26 mouse cellular contexts compared by ENCODE assay signal in genomic region chr11:78412324-78412850, GRCm38 (mm10). TPM values are rescaled to one million over a fixed set of nuclear protein-coding genes. Genes with fewer than 3 reads are reported as not detected.
A peak's percentile ranks its signal among the peaks of the same experiment; 100 is the strongest.
DNase-seq lines count a peak whose midpoint lies in the region; ATAC-seq and TF ChIP-seq lines count a peak whose summit lies in the region.
"Had no signal": no experiment of that assay in that cellular context is flagged by ENCODE, and none has a peak within 500 bp of the region (broad histone marks: within the 10 kb centered on the region; RNA-seq: fewer than 3 reads in every experiment).

No protein-coding gene starts in this region.

- H3K4me2 ChIP-seq in forebrain, postnatal 0 days (ENCODE audit: low read depth), result no peak overlapping the region
- no peak overlapping the region for H3K4me2 ChIP-seq in forebrain, embryonic 11.5 days (ENCODE audit: low read depth, low read length, severe bottlenecking)
- no peak overlapping the region for H3K4me2 ChIP-seq in kidney, embryonic 16.5 days (replicated peaks; ENCODE audit: low read depth, low read length)
- H3K4me2 ChIP-seq: forebrain, embryonic 13.5 days; heart, embryonic 11.5 days; hindbrain, embryonic 13.5 days; intestine, embryonic 15.5 days; stomach, embryonic 15.5 days had no signal

- no peak for TF ChIP-seq POLR2A in kidney, adult 2 months (IDR thresholded peaks at IDR 0.05; ENCODE audit: low read depth, low read length)
- TF ChIP-seq POLR2A in liver, adult 2 months (IDR thresholded peaks at IDR 0.05; ENCODE audit: extremely low read depth, insufficient read depth, low read length), result no peak

- no peaks in the 10 kb centered on the region; the same call in 1 of the 2 replicates for H3K27me3 ChIP-seq in forebrain, postnatal 0 days (ENCODE audit: insufficient read depth, low read length)
- H3K27me3 ChIP-seq in forebrain, embryonic 11.5 days (ENCODE audit: control insufficient read depth, insufficient read depth, low read length), result no peaks in the 10 kb centered on the region
- H3K27me3 ChIP-seq in kidney, adult 2 months (replicated peaks; ENCODE audit: control insufficient read depth, insufficient read depth, low read length), result no peaks in the 10 kb centered on the region
- no peaks in the 10 kb centered on the region for H3K27me3 ChIP-seq in kidney, embryonic 16.5 days (ENCODE audit: insufficient read depth, low read length)
- H3K27me3 ChIP-seq in liver, adult 2 months (ENCODE audit: control insufficient read depth, insufficient read depth, low read length), result no peaks in the 10 kb centered on the region
- H3K27me3 ChIP-seq: hindbrain, embryonic 13.5 days; intestine, embryonic 15.5 days; Patski; stomach, embryonic 15.5 days had no signal

- H3K4me1 ChIP-seq in forebrain, postnatal 0 days (ENCODE audit: insufficient read depth), result no peaks in the 10 kb centered on the region
- no peaks in the 10 kb centered on the region for H3K4me1 ChIP-seq in forebrain, embryonic 11.5 days (replicated peaks; ENCODE audit: control insufficient read depth, insufficient read depth, low read length)
- peaks cover 56% of the 10 kb centered on the region for H3K4me1 ChIP-seq in kidney, adult 2 months (ENCODE audit: control insufficient read depth, insufficient read depth, low read length)
- no peaks in the 10 kb centered on the region; the same call in 1 of the 2 replicates for H3K4me1 ChIP-seq in kidney, embryonic 16.5 days (ENCODE audit: insufficient read depth, low read length)
- H3K4me1 ChIP-seq in liver, adult 2 months (ENCODE audit: control insufficient read depth, insufficient read depth, low read length), result peaks cover 32% of the 10 kb centered on the region
- H3K4me1 ChIP-seq: forebrain, embryonic 13.5 days; hindbrain, embryonic 13.5 days; megakaryocyte, embryonic 14.5 days; stomach, embryonic 15.5 days had no signal

- H3K27ac ChIP-seq in forebrain, postnatal 0 days (ENCODE audit: low read depth, low read length), result no peak overlapping the region
- no peak overlapping the region for H3K27ac ChIP-seq in forebrain, embryonic 11.5 days (ENCODE audit: low read depth, low read length)
- peak overlapping the region; percentile 85 for H3K27ac ChIP-seq in kidney, adult 2 months (ENCODE audit: insufficient read depth, low read depth, low read length)
- no peak overlapping the region for H3K27ac ChIP-seq in kidney, embryonic 16.5 days (ENCODE audit: low read length)
- peak overlapping the region; percentile 60 for H3K27ac ChIP-seq in liver, adult 2 months (replicated peaks; ENCODE audit: insufficient read depth, low read depth, low read length)
- H3K27ac ChIP-seq: forebrain, embryonic 13.5 days; hindbrain, embryonic 13.5 days; intestine, embryonic 15.5 days; stomach, embryonic 15.5 days had no signal

- peak; percentile 41 for DNase-seq in forebrain, postnatal 0 days
- DNase-seq in forebrain, embryonic 11.5 days (ENCODE audit: low spot score), result no peak
- DNase-seq in kidney, adult 2 months, result peak; percentile 84
- peak; percentile 81 for DNase-seq in liver, adult 2 months (ENCODE audit: extremely low read depth, low read depth, low spot score)
- no peak for DNase-seq in liver
- peak; percentile 53 for DNase-seq in kidney, postnatal 14 days
- no peak for DNase-seq in adrenal gland, postnatal 25 days
- DNase-seq: embryo, embryonic 11 days; liver, postnatal 0 days; retina, postnatal 1 day had no signal

- H3K36me3 ChIP-seq in forebrain, postnatal 0 days (ENCODE audit: insufficient read depth), result no peaks in the 10 kb centered on the region
- no peaks in the 10 kb centered on the region for H3K36me3 ChIP-seq in forebrain, embryonic 11.5 days (ENCODE audit: control insufficient read depth, insufficient read depth, low read length)
- H3K36me3 ChIP-seq in kidney, adult 2 months (ENCODE audit: control insufficient read depth, insufficient read depth, low read length), result no peaks in the 10 kb centered on the region
- H3K36me3 ChIP-seq in kidney, embryonic 16.5 days (ENCODE audit: insufficient read depth, low read length), result no peaks in the 10 kb centered on the region
- H3K36me3 ChIP-seq in liver, adult 2 months (ENCODE audit: control insufficient read depth, insufficient read depth, low read length), result no peaks in the 10 kb centered on the region
- H3K36me3 ChIP-seq: hindbrain, embryonic 13.5 days; intestine, embryonic 15.5 days; stomach, embryonic 15.5 days had no signal

- H3K9ac ChIP-seq in forebrain, postnatal 0 days, result no peak overlapping the region
- no peak overlapping the region for H3K9ac ChIP-seq in forebrain, embryonic 11.5 days (ENCODE audit: low read length)
- H3K9ac ChIP-seq in kidney, embryonic 16.5 days (replicated peaks; ENCODE audit: low read length), result no peak overlapping the region
- H3K9ac ChIP-seq in liver, adult 2 months (ENCODE audit: low read depth, low read length), result 0 out of 2 replicates have a peak overlapping the region, but pooled peaks have one; percentile 9
- H3K9ac ChIP-seq: forebrain, embryonic 13.5 days; hindbrain, embryonic 13.5 days; intestine, embryonic 15.5 days; liver, postnatal 0 days; stomach, embryonic 15.5 days had no signal

- no peak for TF ChIP-seq CTCF in forebrain, postnatal 0 days (IDR thresholded peaks at IDR 0.05; ENCODE audit: low read depth)
- TF ChIP-seq CTCF in kidney, adult 2 months (conservative IDR thresholded peaks at IDR 0.05; ENCODE audit: insufficient read depth, insufficient read length, low read depth, low read length), result no peak
- TF ChIP-seq CTCF in liver, adult 2 months (IDR thresholded peaks at IDR 0.05; ENCODE audit: low read depth, low read length), result no peak

- no peaks in the 10 kb centered on the region for H3K9me3 ChIP-seq in forebrain, postnatal 0 days (ENCODE audit: low read length)
- no peaks in the 10 kb centered on the region for H3K9me3 ChIP-seq in forebrain, embryonic 11.5 days (ENCODE audit: control insufficient read depth, low read length)
- no peaks in the 10 kb centered on the region for H3K9me3 ChIP-seq in kidney, embryonic 16.5 days (ENCODE audit: low read length)
- H3K9me3 ChIP-seq: forebrain, embryonic 13.5 days; hindbrain, embryonic 13.5 days; intestine, embryonic 15.5 days; megakaryocyte, embryonic 14.5 days; stomach, embryonic 15.5 days had no signal

- WGBS in forebrain, postnatal 0 days, result 57% methylated on average over 6 of the region's 6 CpGs
- 80% methylated on average over 6 of the region's 6 CpGs for WGBS in forebrain, embryonic 11.5 days
- WGBS in kidney, adult 2 months, result 46% methylated on average over 6 of the region's 6 CpGs
- WGBS in kidney, embryonic 16.5 days, result 87% methylated on average over 6 of the region's 6 CpGs
- 39% methylated on average over 6 of the region's 6 CpGs for WGBS in liver, adult 2 months

- no peaks in the 10 kb centered on the region for H3K79me2 ChIP-seq in liver, adult 2 months (ENCODE audit: control insufficient read depth, insufficient read depth, low read length)

- H3K4me3 ChIP-seq in forebrain, postnatal 0 days (ENCODE audit: low read depth, low read length), result no peak overlapping the region
- H3K4me3 ChIP-seq in forebrain, embryonic 11.5 days (ENCODE audit: low read depth, low read length), result no peak overlapping the region
- no peak overlapping the region for H3K4me3 ChIP-seq in kidney, adult 2 months (ENCODE audit: insufficient read depth, low read depth, low read length)
- H3K4me3 ChIP-seq in kidney, embryonic 16.5 days (ENCODE audit: low read length), result no peak overlapping the region
- H3K4me3 ChIP-seq in liver, adult 2 months (ENCODE audit: insufficient read depth, low read depth, low read length), result peak overlapping the region; percentile 8; the same call in 1 of the 2 replicates
- H3K4me3 ChIP-seq: forebrain, embryonic 13.5 days; hindbrain, embryonic 13.5 days; intestine, embryonic 15.5 days; megakaryocyte, embryonic 14.5 days; stomach, embryonic 15.5 days had no signal

- ATAC-seq in forebrain, postnatal 0 days, result peak; percentile 25
- no peak for ATAC-seq in forebrain, embryonic 11.5 days (replicated peaks; ENCODE audit: low FRiP score)
- ATAC-seq in kidney, embryonic 16.5 days (ENCODE audit: low FRiP score, low TSS enrichment), result no peak
- ATAC-seq: CD4-positive, CD25-positive, alpha-beta regulatory T cell, adult 4 months; forebrain, embryonic 13.5 days; intestine, embryonic 15.5 days; liver, postnatal 0 days; midbrain, embryonic 16.5 days; Patski had no signal

RNA-seq across cellular contexts. Expression of gene Slc13a2, which starts 9.6 kb away (rescaled TPM):
- not detected in 2 replicates for total RNA-seq in forebrain, postnatal 0 days (2014; rRNA removed)
- polyA plus RNA-seq in forebrain, postnatal 0 days (2015; fragmentation: Nextera tagmentation; extraction: Ambion mirVana), result not detected in 2 replicates
- not detected in 2 replicates for polyA plus RNA-seq in forebrain, embryonic 11.5 days (2014; fragmentation: Nextera tagmentation; extraction: Ambion mirVana)
- polyA plus RNA-seq in kidney, adult 2 months (2012; rRNA removed), result 91.0 and 105 TPM in 2 replicates
- 2.2 and 2.4 TPM in 2 replicates for polyA plus RNA-seq in kidney, embryonic 16.5 days (2015; fragmentation: Nextera tagmentation; extraction: Ambion mirVana)
- total RNA-seq in liver, adult 2 months (2014; rRNA removed), result 0.65 and 1.9 TPM in 2 replicates
- 4.7 and 5.6 TPM in 2 replicates for polyA plus RNA-seq in liver, adult 2 months (2012; rRNA removed)
- not detected in 2 replicates for total RNA-seq in adrenal gland, postnatal 25 days (2021)
- total RNA-seq: adrenal gland, postnatal 10 days; gastrocnemius, postnatal 4 days; heart, postnatal 10 days; left cerebral cortex, postnatal 14 days had no signal
- polyA plus RNA-seq: CD4-positive, CD25-positive, alpha-beta regulatory T cell, adult 4 months; forebrain, embryonic 13.5 days; heart, embryonic 11.5 days; hindbrain, embryonic 13.5 days; midbrain, embryonic 16.5 days had no signal

RNA-seq across cellular contexts. Expression of gene Foxn1, which starts 26.0 kb away (rescaled TPM):
- not detected in 2 replicates for total RNA-seq in forebrain, postnatal 0 days (2014; rRNA removed)
- polyA plus RNA-seq in forebrain, postnatal 0 days (2015; fragmentation: Nextera tagmentation; extraction: Ambion mirVana), result not detected in 2 replicates
- not detected in 2 replicates for polyA plus RNA-seq in forebrain, embryonic 11.5 days (2014; fragmentation: Nextera tagmentation; extraction: Ambion mirVana)
- polyA plus RNA-seq in kidney, adult 2 months (2012; rRNA removed), result 0.03 and 0.05 TPM in 2 replicates
- polyA plus RNA-seq in kidney, embryonic 16.5 days (2015; fragmentation: Nextera tagmentation; extraction: Ambion mirVana), result 0.05 TPM in 1 of 2 replicates, not detected in the other
- total RNA-seq in liver, adult 2 months (2014; rRNA removed), result not detected in 2 replicates
- not detected in 2 replicates for polyA plus RNA-seq in liver, adult 2 months (2012; rRNA removed)
- total RNA-seq in adrenal gland, postnatal 25 days (2021), result 0.36 and 0.86 TPM in 2 replicates
- total RNA-seq: ES-E14; gastrocnemius, postnatal 4 days; heart, postnatal 10 days; left cerebral cortex, postnatal 14 days; neutrophil, adult 5-6 weeks had no signal
- polyA plus RNA-seq: forebrain, embryonic 13.5 days; hindbrain, embryonic 13.5 days; intestine, embryonic 15.5 days; liver, postnatal 0 days; midbrain, embryonic 16.5 days had no signal

RNA-seq across cellular contexts. Expression of gene Slc46a1, which starts 53.1 kb away (rescaled TPM):
- total RNA-seq in forebrain, postnatal 0 days (2014; rRNA removed), result 10.8 and 11.2 TPM in 2 replicates
- polyA plus RNA-seq in forebrain, postnatal 0 days (2015; fragmentation: Nextera tagmentation; extraction: Ambion mirVana), result 16.5 and 18.8 TPM in 2 replicates
- polyA plus RNA-seq in forebrain, embryonic 11.5 days (2014; fragmentation: Nextera tagmentation; extraction: Ambion mirVana), result 18.4 TPM in 2 replicates
- polyA plus RNA-seq in kidney, adult 2 months (2012; rRNA removed), result 93.2 and 115 TPM in 2 replicates
- 24.7 and 24.9 TPM in 2 replicates for polyA plus RNA-seq in kidney, embryonic 16.5 days (2015; fragmentation: Nextera tagmentation; extraction: Ambion mirVana)
- 36.2 and 38.0 TPM in 2 replicates for total RNA-seq in liver, adult 2 months (2014; rRNA removed)
- polyA plus RNA-seq in liver, adult 2 months (2012; rRNA removed), result 133 and 146 TPM in 2 replicates
- 46.2 and 57.5 TPM in 2 replicates for total RNA-seq in adrenal gland, postnatal 25 days (2021)
- total RNA-seq: neutrophil, adult 5-6 weeks had no signal

Comparison
In these comparisons a context has a peak if more than half of its experiments do, and no peak if none do; other contexts are left out.
1. DNase-seq: peak in forebrain, postnatal 0 days (single experiment), kidney, adult 2 months (single experiment), liver, adult 2 months (single experiment) and kidney, postnatal 14 days (single experiment); none in forebrain, embryonic 11.5 days (single experiment), liver (single experiment) and adrenal gland, postnatal 25 days (single experiment).
2. H3K27ac ChIP-seq: peak in kidney, adult 2 months (single experiment) and liver, adult 2 months (single experiment); none in forebrain, postnatal 0 days (single experiment), forebrain, embryonic 11.5 days (single experiment) and kidney, embryonic 16.5 days (single experiment).
3. RNA of gene Slc13a2, which starts 9.6 kb away (polyA plus RNA-seq): 91.0 to 105 TPM in kidney, adult 2 months; 4.7 to 5.6 TPM in liver, adult 2 months, 2.2 to 2.4 TPM in kidney, embryonic 16.5 days, not detected in forebrain, postnatal 0 days and not detected in forebrain, embryonic 11.5 days; every median in the first group is over 10 times any median in the second.